Mouse (Mus musculus): ENCODE results near the gene Cspg5. TPM values are rescaled to one million over a fixed set of nuclear protein-coding genes. Genes with fewer than 3 reads are reported as not detected.

The Cspg5 gene
- polyA plus RNA-seq, 1 experiment from 2014 or later, result 10.9 TPM

DNA sequence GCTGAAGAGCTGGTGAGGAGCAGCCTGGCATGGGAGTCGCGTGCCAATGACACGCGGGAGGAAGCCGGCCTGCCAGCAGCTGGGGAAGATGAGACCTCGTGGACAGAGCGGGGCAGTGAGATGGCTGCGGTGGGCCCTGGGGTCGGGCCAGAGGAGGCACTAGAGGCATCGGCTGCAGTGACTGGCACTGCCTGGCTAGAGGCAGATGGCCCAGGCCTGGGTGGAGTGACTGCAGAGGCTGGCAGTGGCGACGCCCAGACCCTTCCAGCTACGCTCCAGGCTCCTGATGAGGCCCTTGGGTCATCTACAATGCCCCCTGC, 2.7 kb downstream of the Cspg5 start:
- 36% methylated on average over 11 of the region's 13 CpGs for WGBS
- peak overlapping the region; percentile 100 for H3K4me2 ChIP-seq (ENCODE audit: low read depth, low read length, severe bottlenecking)
- H3K9ac ChIP-seq (ENCODE audit: low read length), result no peak overlapping the region
- H3K4me3 ChIP-seq (ENCODE audit: low read depth, low read length), result peak overlapping the region; percentile 65
- H3K4me1 ChIP-seq (replicated peaks; ENCODE audit: control insufficient read depth, insufficient read depth, low read length), result peaks cover 28% of the 10 kb centered on the region
- 0 out of 2 replicates have a peak, but pooled peaks have one; percentile 2 for ATAC-seq (replicated peaks; ENCODE audit: low FRiP score)
- H3K27ac ChIP-seq (ENCODE audit: low read depth, low read length), result no peak overlapping the region
- peak; percentile 61 for DNase-seq (ENCODE audit: low spot score)
- H3K36me3 ChIP-seq (ENCODE audit: control insufficient read depth, insufficient read depth, low read length), result peaks cover 2% of the 10 kb centered on the region; the same call in 1 of the 2 replicates
- no peaks in the 10 kb centered on the region for H3K27me3 ChIP-seq (ENCODE audit: control insufficient read depth, insufficient read depth, low read length)
- H3K9me3 ChIP-seq (ENCODE audit: control insufficient read depth, low read length), result no peaks in the 10 kb centered on the region

- DNase-seq (ENCODE audit: low spot score), result no peak
These were observed 3.5 kb downstream of the Cspg5 start for GRCm38 (mm10) chr9:110247049-110247448.

DNA sequence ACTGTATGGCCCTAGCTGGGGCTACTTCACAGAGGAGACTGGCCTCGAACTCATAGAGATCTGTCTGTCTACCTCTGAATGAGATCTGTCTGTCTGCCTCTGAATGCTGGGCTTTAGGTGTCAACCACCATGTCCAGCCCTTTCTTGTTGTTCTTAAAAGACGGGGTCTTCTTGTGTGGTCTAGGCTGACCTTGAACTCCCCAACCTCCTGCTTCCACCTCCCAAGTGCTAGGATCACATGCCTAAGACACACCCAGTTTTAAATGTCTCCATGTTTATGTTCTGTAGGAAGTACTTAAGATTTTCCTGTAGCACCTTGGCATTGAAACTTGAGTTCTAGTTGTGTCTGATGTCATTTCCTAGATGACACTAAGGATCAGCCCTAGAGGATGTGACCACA, 5.3 kb downstream of the Cspg5 start:
- peak overlapping the region; percentile 98 for H3K27ac ChIP-seq (ENCODE audit: low read depth, low read length)
- peak overlapping the region; percentile 36; the same call in 1 of the 2 replicates for H3K4me2 ChIP-seq (ENCODE audit: low read depth, low read length, severe bottlenecking)
- peaks cover 28% of the 10 kb centered on the region for H3K4me1 ChIP-seq (replicated peaks; ENCODE audit: control insufficient read depth, insufficient read depth, low read length)
- H3K36me3 ChIP-seq (ENCODE audit: control insufficient read depth, insufficient read depth, low read length), result no peaks in the 10 kb centered on the region
- H3K9ac ChIP-seq (ENCODE audit: low read length), result no peak overlapping the region; the same call in 1 of the 2 replicates
- WGBS, result 70% methylated on average over 2 of the region's 2 CpGs
- no peak overlapping the region for H3K4me3 ChIP-seq (ENCODE audit: low read depth, low read length)
- H3K27me3 ChIP-seq (ENCODE audit: control insufficient read depth, insufficient read depth, low read length), result no peaks in the 10 kb centered on the region
- ATAC-seq (replicated peaks; ENCODE audit: low FRiP score) (no peak), DNase-seq (ENCODE audit: low spot score) (no peak)
- H3K9me3 ChIP-seq (ENCODE audit: control insufficient read depth, low read length), result no peaks in the 10 kb centered on the region

More at GRCm38 (mm10) chr9:110247049-110247448, 3.5 kb downstream of the Cspg5 start:
- H3K9ac ChIP-seq (ENCODE audit: low read length), result no peak overlapping the region
- no peak for ATAC-seq (replicated peaks; ENCODE audit: low FRiP score)
- H3K4me2 ChIP-seq (ENCODE audit: low read depth, low read length, severe bottlenecking), result no peak overlapping the region; the same call in 1 of the 2 replicates
- H3K36me3 ChIP-seq (ENCODE audit: control insufficient read depth, insufficient read depth, low read length), result no peaks in the 10 kb centered on the region; the same call in 1 of the 2 replicates
- H3K9me3 ChIP-seq (ENCODE audit: control insufficient read depth, low read length), result no peaks in the 10 kb centered on the region
- no peak overlapping the region for H3K27ac ChIP-seq (ENCODE audit: low read depth, low read length)
- no peak overlapping the region for H3K4me3 ChIP-seq (ENCODE audit: low read depth, low read length)
- H3K4me1 ChIP-seq (replicated peaks; ENCODE audit: control insufficient read depth, insufficient read depth, low read length), result peaks cover 28% of the 10 kb centered on the region
- no peaks in the 10 kb centered on the region for H3K27me3 ChIP-seq (ENCODE audit: control insufficient read depth, insufficient read depth, low read length)
- 90% methylated on average over 10 of the region's 10 CpGs for WGBS

GRCm38 (mm10) chr9:110249823-110250543, 6.4 kb downstream of the Cspg5 start:
- Histone ChIP-seq H3K4me3 (ENCODE audit: low read depth, low read length) (no peak overlapping the region), H3K27me3 (ENCODE audit: control insufficient read depth, insufficient read depth, low read length) (no peaks in the 10 kb centered on the region), H3K27ac (ENCODE audit: low read depth, low read length) (peak overlapping the region; percentile 98), H3K9me3 (ENCODE audit: control insufficient read depth, low read length) (no peaks in the 10 kb centered on the region), H3K4me1 (replicated peaks; ENCODE audit: control insufficient read depth, insufficient read depth, low read length) (peaks cover 25% of the 10 kb centered on the region), H3K4me2 (ENCODE audit: low read depth, low read length, severe bottlenecking) (peak overlapping the region; percentile 36), H3K36me3 (ENCODE audit: control insufficient read depth, insufficient read depth, low read length) (no peaks in the 10 kb centered on the region), H3K9ac (ENCODE audit: low read length) (peak overlapping the region; percentile 46)
- peak; percentile 77 for DNase-seq (ENCODE audit: low spot score)
- peak; percentile 82 for ATAC-seq (replicated peaks; ENCODE audit: low FRiP score)
- 3% methylated on average over 11 of the region's 11 CpGs for WGBS

- Histone ChIP-seq H3K9ac (ENCODE audit: low read length) (no peak overlapping the region; the same call in 1 of the 2 replicates), H3K27me3 (ENCODE audit: control insufficient read depth, insufficient read depth, low read length) (no peaks in the 10 kb centered on the region), H3K4me1 (replicated peaks; ENCODE audit: control insufficient read depth, insufficient read depth, low read length) (peaks cover 26% of the 10 kb centered on the region), H3K4me2 (ENCODE audit: low read depth, low read length, severe bottlenecking) (no peak overlapping the region), H3K9me3 (ENCODE audit: control insufficient read depth, low read length) (no peaks in the 10 kb centered on the region), H3K27ac (ENCODE audit: low read depth, low read length) (peak overlapping the region; percentile 98), H3K4me3 (ENCODE audit: low read depth, low read length) (no peak overlapping the region), H3K36me3 (ENCODE audit: control insufficient read depth, insufficient read depth, low read length) (no peaks in the 10 kb centered on the region)
- ATAC-seq (replicated peaks; ENCODE audit: low FRiP score), result no peak
- WGBS, result 85% methylated on average over 14 of the region's 14 CpGs
- DNase-seq (ENCODE audit: low spot score), result no peak
These were observed 7.2 kb downstream of the Cspg5 start for GRCm38 (mm10) chr9:110250776-110251175.

- peak; percentile 86 for ATAC-seq (replicated peaks; ENCODE audit: low FRiP score)
These were observed 11.9 kb downstream of the Cspg5 start for GRCm38 (mm10) chr9:110255407-110256019.

GRCm38 (mm10) chr9:110258646-110259045, 15.1 kb downstream of the Cspg5 start:
- no peaks in the 10 kb centered on the region for H3K27me3 ChIP-seq (ENCODE audit: control insufficient read depth, insufficient read depth, low read length)
- no peak overlapping the region for H3K27ac ChIP-seq (ENCODE audit: low read depth, low read length)
- H3K36me3 ChIP-seq (ENCODE audit: control insufficient read depth, insufficient read depth, low read length), result no peaks in the 10 kb centered on the region
- H3K4me2 ChIP-seq (ENCODE audit: low read depth, low read length, severe bottlenecking), result no peak overlapping the region
- ATAC-seq (replicated peaks; ENCODE audit: low FRiP score) (no peak), DNase-seq (ENCODE audit: low spot score) (no peak)
- H3K4me1 ChIP-seq (replicated peaks; ENCODE audit: control insufficient read depth, insufficient read depth, low read length), result peaks cover 4% of the 10 kb centered on the region; the same call in 1 of the 2 replicates
- no peak overlapping the region for H3K9ac ChIP-seq (ENCODE audit: low read length)
- no peaks in the 10 kb centered on the region for H3K9me3 ChIP-seq (ENCODE audit: control insufficient read depth, low read length)
- 89% methylated on average over 6 of the region's 6 CpGs for WGBS
- no peak overlapping the region for H3K4me3 ChIP-seq (ENCODE audit: low read depth, low read length)

More at GRCm38 (mm10) chr9:110255407-110256019, 11.9 kb downstream of the Cspg5 start:
- no peaks in the 10 kb centered on the region for H3K27me3 ChIP-seq (ENCODE audit: control insufficient read depth, insufficient read depth, low read length)
- no peaks in the 10 kb centered on the region for H3K36me3 ChIP-seq (ENCODE audit: control insufficient read depth, insufficient read depth, low read length)
- 40% methylated on average over 15 of the region's 15 CpGs for WGBS
- H3K4me2 ChIP-seq (ENCODE audit: low read depth, low read length, severe bottlenecking), result no peak overlapping the region
- H3K27ac ChIP-seq (ENCODE audit: low read depth, low read length), result peak overlapping the region; percentile 25
- H3K9me3 ChIP-seq (ENCODE audit: control insufficient read depth, low read length), result no peaks in the 10 kb centered on the region
- H3K9ac ChIP-seq (ENCODE audit: low read length), result 0 out of 2 replicates have a peak overlapping the region, but pooled peaks have one; percentile 0
- no peak overlapping the region for H3K4me3 ChIP-seq (ENCODE audit: low read depth, low read length)
- H3K4me1 ChIP-seq (replicated peaks; ENCODE audit: control insufficient read depth, insufficient read depth, low read length), result peaks cover 9% of the 10 kb centered on the region
- peak; percentile 68 for DNase-seq (ENCODE audit: low spot score)

DNA sequence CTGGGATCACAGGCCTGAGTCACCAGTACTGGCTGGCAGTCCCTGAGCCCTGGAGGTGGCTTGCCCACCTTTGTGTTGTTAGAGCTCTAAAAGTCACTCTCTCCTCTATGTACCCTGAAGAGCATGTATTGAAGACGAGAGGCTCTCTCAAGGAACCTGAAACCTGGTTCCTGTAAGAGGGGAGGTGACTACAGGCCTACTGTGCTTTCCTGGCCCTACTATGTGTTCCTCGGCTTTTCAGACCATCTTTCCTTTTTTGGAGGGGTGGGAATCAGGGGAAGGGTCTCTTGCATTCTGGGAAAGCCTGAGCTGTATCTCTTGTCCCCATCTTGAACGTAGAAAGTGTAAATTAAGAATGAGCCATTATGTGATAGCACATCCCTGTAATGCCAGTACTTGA, 15.5 kb downstream of the Cspg5 start:
- Histone ChIP-seq H3K4me1 (replicated peaks; ENCODE audit: control insufficient read depth, insufficient read depth, low read length) (peaks cover 4% of the 10 kb centered on the region; the same call in 1 of the 2 replicates), H3K9ac (ENCODE audit: low read length) (no peak overlapping the region), H3K4me3 (ENCODE audit: low read depth, low read length) (no peak overlapping the region), H3K4me2 (ENCODE audit: low read depth, low read length, severe bottlenecking) (no peak overlapping the region), H3K27ac (ENCODE audit: low read depth, low read length) (no peak overlapping the region), H3K27me3 (ENCODE audit: control insufficient read depth, insufficient read depth, low read length) (no peaks in the 10 kb centered on the region), H3K9me3 (ENCODE audit: control insufficient read depth, low read length) (no peaks in the 10 kb centered on the region), H3K36me3 (ENCODE audit: control insufficient read depth, insufficient read depth, low read length) (no peaks in the 10 kb centered on the region)
- WGBS, result 83% methylated on average over 3 of the region's 3 CpGs
- DNase-seq (ENCODE audit: low spot score), result no peak
- no peak for ATAC-seq (replicated peaks; ENCODE audit: low FRiP score)

All from forebrain, embryonic 11.5 days (tissue).